Mouse (Mus musculus) A20 (cell line): ENCODE data around the gene Clhc1.
"Not testable (repeated sequence)": the region's sequence is repeated elsewhere in the genome, so short reads cannot be mapped to it uniquely, and the experiment has no call there.

Experiments used
- DNase-seq: peaks from one replicate; pipeline ENCODE4 v3.0.0-alpha.2; 2011; ENCODE audit warnings: low read depth, low spot score

The Clhc1 gene

GRCm38 (mm10) chr11:29547752-29548503, at the start of gene Clhc1, which contains the start of gene Rps27a:
Clhc1 (plus strand) TSS chr11:29547950.
Rps27a (minus strand) TSS chr11:29548109.
- peak; percentile 96 for DNase-seq

- no peak for DNase-seq
Measured at GRCm38 (mm10) chr11:29503948-29504893, 43.5 kb upstream of the Clhc1 start.

GRCm38 (mm10) chr11:29504899-29505625, 42.7 kb upstream of the Clhc1 start:
- DNase-seq: no peak

- no peak for DNase-seq
Measured at GRCm38 (mm10) chr11:29509421-29509820, 38.3 kb upstream of the Clhc1 start.

- DNase-seq: no peak
Measured at GRCm38 (mm10) chr11:29512818-29513535, 34.8 kb upstream of the Clhc1 start.

GRCm38 (mm10) chr11:29514325-29514681, 33.4 kb upstream of the Clhc1 start:
- DNase-seq: peak; percentile 77

- peak; percentile 97 for DNase-seq
Measured at GRCm38 (mm10) chr11:29514682-29515412, 32.9 kb upstream of the Clhc1 start, which contains the start of gene Prorsd1. Prorsd1 (minus strand) TSS chr11:29515033.

GRCm38 (mm10) chr11:29525988-29526794, 21.6 kb upstream of the Clhc1 start, which contains the start of gene Mtif2:
Mtif2 (plus strand) TSS chr11:29526408.
- DNase-seq: peak; percentile 93

- no peak for DNase-seq
Measured at GRCm38 (mm10) chr11:29538201-29538600, 9.5 kb upstream of the Clhc1 start.

- DNase-seq: no peak
Measured at GRCm38 (mm10) chr11:29544225-29544945, 3.4 kb upstream of the Clhc1 start.

- DNase-seq: not testable (repeated sequence)
Measured at GRCm38 (mm10) chr11:29545150-29545752, 2.5 kb upstream of the Clhc1 start.

- DNase-seq: not testable (repeated sequence)
Measured at GRCm38 (mm10) chr11:29546297-29546696, 1.5 kb upstream of the Clhc1 start.

- no peak for DNase-seq
Measured at GRCm38 (mm10) chr11:29546762-29547161, 988 bp upstream of the Clhc1 start.

- DNase-seq: no peak
Measured at GRCm38 (mm10) chr11:29547249-29547751, 450 bp upstream of the Clhc1 start.

- DNase-seq: no peak
Measured at GRCm38 (mm10) chr11:29548504-29549424, 1.0 kb downstream of the Clhc1 start.

GRCm38 (mm10) chr11:29549425-29549778, 1.7 kb downstream of the Clhc1 start:
- DNase-seq: peak; percentile 85

- peak; percentile 86 for DNase-seq
Measured at GRCm38 (mm10) chr11:29560452-29560851, 12.7 kb downstream of the Clhc1 start.
